Mouse (Mus musculus): ENCODE measurements around the gene Map3k14.

Gene Map3k14

DNA sequence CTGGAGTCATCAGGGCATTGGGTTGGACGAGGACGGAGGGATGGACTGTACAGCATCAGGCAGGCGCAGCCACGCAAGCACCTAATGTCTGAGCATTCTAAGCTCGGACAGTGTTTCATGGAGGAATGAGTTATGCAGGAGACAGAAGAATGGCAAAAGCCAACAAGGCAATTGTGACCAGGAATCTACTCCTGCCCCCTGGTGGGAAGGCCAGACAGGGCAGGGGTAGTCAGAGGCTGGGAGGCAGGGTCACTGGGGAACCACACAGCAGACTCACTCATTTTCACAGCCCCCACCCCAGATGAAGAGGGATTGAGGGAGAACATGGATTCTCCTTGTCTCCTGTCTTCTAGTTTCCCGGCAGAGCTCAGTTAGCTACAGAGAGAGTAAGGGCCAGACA lies 4.7 kb upstream of the Map3k14 start:
- no peak for DNase-seq (ENCODE audit: low spot score in 2 of 2)

DNA sequence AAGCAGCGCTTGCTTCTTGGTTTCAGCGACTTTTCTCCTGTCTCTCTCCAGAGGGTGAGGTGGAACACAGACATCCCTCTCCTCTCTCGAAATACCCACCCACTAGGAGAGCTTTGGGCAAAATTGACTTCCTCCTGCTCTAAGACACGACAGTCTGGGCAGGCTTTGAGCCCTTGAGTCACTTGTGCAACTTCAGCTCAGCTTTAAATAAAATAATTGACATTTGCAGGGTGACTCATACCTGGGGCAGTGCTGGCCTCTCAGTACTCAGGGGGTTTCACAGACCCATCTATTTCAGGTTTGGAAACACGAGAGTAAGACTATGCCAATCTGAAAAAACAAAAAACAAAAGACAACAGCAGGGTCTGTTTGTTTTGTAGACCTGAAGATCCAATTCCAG lies 2.2 kb upstream of the Map3k14 start:
- no peak for DNase-seq (ENCODE audit: low spot score in 2 of 2)

DNA sequence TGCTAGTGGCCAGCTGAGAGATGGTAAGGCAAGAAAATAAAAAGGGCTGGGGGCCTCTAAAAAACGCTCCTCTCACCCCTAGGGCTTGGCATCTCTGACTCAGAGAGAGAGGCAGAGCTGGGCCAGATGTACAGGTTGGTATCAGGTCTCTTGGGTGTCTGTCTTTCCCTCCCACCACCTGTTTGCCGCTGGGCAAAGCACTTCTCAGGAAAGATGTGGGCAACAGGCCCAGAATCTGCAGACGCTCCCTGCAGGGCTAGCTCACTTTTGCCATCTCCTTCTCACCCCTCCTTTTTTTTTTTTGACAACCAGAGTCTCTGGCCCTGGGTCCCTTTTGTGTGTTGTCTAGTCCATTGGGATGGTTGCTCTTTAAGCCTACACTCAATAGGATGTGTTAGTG lies 1.6 kb upstream of the Map3k14 start:
- DNase-seq (ENCODE audit: low spot score in 2 of 2), result no peak

DNA sequence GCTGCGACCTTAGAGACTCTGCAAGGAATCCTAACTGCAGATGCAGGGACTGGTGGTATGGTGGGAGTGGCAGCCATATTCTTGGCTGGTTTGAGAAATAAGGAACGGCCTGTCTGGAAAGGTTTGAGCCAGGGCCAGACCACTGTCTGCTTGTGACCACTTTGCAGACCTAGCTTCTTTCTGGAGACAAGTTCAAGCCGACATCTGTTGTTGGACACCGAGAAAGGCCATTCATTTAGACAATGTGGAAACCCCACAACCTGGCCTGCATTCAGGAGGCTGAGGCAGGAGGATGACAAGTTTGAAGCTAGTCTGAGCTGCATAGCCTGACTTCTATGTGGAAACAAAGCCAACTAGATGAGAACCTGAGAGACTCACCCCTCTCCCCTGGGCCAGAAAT lies 1.1 kb upstream of the Map3k14 start:
- no peak for DNase-seq (ENCODE audit: low spot score in 2 of 2)

DNA sequence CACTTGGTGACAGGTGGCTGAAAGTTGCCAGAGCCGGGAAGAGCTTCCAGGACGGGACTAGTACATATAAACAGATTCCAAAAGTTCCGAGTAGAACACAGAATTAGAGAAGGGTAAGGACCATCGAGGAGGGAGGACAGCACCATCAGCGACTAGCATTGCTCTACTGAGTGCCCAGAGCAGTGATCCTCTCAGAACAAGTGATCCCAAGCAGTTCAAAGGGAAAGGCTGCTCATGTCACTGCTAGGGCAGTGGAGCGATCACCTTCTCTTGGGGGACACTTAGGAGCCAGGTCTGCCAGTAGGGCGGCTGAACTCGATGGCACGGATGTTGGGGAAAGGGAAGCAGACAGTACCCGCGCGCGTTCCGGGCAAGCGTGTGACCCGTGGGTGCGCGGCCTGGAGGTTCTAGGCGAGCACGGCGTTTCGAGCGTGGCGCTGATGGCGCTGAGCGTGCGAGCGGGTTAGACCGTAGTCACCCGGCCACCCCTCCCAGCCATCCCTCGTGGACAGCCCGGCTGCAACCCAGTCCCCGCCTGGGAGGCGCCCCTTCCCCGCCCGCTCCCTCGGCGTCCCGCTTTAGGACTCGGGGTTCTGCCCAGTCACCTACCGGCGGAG lies 435 bp downstream of the Map3k14 start:
- DNase-seq (ENCODE audit: low spot score in 2 of 2), result peak in 1 of 2 experiments; percentile 35

DNA sequence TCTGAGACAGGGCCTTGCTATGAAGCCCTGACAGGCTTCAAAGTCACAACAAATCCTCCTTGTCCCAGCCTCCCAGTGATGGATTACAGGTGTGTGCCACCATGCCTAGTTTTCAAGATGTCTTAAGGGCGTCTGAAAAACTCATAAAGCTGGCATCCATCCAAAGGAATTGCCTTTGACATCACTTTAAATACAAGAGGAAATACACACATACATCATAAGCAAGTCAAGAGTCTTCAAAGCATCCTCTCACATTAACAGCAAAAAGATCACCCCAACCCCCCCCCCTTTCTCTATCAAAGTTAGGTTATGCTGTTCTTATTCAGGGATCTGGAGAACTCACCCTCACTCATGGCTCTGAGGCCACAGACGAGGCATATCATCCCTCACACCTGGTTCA lies 1.4 kb downstream of the Map3k14 start:
- DNase-seq (ENCODE audit: low spot score in 2 of 2), result no peak

DNA sequence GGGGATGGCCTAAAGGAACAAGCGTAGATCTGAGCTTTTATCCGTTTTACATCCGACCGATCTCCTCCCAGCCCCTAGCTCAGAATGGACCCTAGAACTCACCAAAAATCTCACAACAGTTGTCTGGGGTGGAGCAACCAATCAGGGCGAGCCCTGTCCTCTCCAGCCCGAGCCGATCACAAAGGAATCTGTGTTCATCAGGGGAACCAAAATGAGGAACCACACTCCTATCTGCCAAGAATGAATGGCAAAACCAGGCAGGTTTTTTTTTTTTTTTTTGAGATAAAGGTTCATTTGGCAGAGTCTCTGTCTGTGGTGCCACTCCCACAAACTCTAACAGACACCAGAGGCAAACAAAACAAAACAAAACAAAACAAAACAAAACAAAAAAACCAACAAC lies 2.1 kb downstream of the Map3k14 start:
- DNase-seq (ENCODE audit: low spot score in 2 of 2), result no peak

DNA sequence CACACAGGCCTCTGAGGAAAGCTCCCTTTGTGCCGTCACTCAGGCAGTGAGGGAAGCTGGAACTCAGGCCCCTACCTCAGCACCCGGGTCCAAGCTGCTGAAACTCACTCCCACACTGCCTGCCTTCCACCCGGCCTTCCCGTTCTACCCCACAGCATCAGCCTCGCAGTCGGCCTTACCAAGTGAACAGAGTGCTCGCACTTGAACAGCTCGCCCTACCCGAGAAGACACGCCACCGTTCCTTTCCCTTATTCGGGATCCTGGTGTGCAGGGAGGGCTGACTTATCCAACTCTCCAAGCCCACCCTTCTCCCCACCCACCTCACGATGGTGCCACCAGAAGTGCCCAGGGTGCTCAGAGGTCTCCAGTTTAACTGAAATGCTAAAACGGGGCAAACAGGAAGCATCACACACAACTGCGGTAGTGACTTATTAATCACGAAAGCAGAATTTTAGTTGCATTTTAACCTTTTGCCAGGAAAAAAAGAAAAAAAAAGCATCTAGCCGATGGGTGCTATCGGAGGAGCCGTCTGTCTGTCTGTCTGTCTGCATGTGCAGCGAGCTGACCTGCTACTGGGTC lies 2.8 kb downstream of the Map3k14 start:
- DNase-seq (ENCODE audit: low spot score in 2 of 2), result no peak

DNA sequence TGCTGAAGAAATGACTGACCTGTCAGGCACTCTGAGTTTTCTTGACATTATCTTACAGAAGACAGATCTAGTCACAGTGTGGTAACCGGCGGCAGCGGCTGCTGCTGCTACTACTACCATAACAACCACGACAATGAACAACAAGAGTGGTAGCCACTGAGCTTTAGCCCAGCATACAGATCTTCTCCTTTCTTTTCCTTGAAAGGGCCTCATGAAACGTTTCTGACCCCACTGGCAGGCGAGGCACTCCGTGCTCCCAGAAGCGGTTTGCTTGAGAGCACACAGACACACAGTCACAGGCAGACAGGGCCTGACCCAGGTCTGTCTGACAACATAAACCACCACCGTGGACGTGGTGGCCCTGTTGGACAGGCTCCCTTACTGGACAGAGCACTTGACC lies 3.7 kb downstream of the Map3k14 start:
- no peak for DNase-seq (ENCODE audit: low spot score in 2 of 2)

DNA sequence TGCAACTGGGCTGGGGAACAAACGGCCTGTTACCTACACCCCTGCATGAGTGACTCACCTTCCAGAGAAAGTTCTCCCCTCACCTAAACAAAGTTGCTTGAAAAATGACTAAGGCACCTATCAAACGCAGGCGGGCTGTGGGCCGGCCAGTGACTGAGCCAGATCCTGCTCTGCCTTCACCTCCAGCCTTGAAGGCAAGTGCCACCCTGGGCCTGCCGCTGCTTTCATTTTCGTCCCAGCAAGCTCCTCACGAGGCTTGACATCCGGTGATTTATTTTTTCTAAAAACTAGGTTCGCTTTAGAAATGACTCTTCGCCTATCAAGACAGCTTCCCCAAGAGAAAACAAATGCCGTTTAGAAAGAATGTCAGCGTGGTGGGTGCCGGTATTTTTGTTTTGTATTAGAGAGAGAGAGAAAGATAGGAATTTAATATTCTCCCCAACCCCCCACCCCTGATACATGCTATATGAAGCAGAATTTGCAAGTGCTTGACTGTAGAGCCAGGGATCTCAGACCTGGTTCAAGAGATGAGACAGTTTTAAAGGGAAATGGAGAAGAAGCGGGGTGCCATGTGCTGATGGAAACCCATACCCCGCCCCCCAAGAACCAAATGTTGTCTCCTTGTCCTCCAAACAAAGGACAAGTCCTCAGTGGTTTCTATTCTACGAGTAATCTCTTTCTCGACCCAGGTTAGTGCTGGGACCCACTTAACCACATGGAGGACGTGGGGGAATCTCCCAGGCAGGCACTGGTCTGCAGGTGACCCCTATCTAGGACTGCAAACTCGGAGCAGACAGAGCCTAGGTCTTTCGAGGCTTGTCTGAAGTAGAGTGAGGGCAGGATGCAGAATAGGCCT lies 4.6 kb downstream of the Map3k14 start:
- DNase-seq (ENCODE audit: low spot score in 2 of 2), result no peak

DNA sequence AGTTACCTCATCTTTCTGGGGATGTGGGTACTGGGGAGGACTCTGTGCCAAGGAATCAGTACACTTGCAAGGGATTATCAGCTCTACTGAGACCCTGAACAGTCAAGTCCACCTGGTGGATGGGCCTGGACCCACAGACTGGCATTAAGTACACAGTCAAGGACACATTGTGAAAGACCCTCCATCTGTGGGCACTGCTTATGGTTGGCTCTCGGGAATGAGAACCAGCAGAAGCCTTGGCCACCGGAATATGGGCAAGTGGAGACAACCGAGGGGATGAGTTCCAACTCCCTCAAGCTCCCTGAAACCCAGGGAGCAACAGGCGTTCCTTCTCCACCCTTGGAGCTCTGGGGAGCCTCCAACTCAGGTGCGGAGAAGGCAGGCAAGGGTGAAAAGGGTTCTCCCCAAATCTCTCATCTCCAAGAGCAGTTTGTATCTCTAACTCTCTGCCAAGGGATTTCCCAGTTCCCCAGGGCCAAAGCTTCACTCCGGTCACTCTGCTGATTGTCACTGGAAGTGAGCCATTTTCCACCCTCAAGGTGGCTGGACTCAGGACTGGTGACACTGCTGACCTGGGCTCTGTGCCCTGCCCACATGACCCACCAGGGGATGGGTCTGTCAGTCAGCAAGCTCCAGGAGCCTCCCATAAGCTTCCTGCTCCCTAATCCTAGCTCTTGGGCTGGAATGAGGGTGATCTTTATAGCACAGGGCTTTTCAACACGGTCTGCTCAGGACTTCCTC lies 5.4 kb downstream of the Map3k14 start:
- DNase-seq (ENCODE audit: low spot score in 2 of 2), result no peak

DNA sequence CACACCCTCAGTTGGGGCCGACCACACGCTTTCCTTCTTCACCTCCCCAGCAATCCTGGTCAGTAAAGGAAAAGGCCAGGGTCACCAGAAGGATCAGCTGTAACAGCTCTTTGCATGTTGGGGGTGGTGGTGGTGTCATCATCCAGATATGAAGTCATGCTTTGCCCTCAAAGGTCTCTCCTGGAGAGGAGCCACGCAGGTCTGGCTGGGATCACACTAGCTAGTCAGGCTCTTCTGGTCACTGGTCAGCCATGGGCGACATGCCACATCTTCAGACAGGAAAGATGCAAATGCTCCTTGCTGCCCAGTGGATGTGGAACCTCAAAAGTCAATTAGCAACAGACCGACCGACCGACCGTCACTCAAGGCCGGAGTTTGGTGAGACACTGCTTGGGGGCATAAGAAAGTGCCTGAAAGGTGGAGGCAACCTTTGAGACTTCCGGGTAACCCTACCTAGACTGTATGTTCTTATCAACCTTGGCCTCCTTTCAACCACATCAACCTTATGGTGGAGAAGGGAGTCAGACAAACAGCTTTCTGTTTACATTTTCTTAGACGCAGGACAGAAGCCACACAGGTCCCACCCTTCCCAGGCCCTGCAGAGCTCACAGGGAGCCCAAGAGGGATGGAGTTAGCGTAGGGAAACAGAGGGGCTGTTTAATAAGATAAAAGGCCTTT lies 6.6 kb downstream of the Map3k14 start:
- DNase-seq (ENCODE audit: low spot score in 2 of 2), result no peak

DNA sequence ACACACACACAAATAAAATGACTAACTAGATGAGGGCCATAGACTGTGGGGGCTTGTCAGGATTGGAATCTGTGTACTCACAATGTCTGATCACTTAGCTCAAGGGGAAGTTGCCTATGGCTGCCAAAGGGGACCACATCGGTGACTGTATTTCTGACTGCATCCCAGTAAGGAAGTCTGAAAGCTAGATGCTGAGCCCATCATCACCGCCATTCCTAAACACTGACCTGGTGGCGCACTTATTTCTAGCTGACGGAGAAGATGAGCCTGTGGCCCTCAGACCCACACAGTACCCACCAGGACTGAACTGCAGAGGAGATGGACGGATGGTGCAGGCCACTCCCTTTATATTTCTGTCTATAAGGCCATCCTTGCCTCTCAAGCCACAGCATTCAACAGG lies 7.2 kb downstream of the Map3k14 start:
- DNase-seq (ENCODE audit: low spot score in 2 of 2), result no peak

DNA sequence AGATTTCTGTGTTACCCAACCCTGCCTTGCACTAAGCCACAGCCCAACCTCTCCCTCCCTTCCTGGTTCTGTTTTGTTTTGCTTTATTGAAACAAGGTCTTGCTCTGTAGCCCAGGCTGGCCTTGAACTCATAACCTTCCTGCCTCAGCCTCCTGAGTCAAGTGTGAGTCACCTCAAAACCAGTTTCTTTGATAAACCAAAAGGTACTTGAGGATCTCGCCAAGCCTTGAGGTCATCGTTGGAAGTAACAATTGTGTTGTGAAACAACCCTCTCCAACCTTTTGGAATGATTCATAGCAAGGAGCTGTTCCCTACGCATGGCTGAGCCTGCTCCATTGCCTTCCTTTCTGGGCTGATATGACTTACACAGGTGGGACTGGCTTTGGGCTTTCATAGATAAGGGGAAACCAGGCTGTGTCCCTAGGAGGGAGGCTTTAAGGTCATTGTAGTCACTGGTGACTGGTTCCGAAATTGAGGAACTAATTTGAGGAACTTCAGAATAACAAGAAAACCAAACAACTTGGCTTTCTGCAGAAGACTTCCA lies 9.3 kb downstream of the Map3k14 start:
- no peak for DNase-seq (ENCODE audit: low spot score in 2 of 2)

DNA sequence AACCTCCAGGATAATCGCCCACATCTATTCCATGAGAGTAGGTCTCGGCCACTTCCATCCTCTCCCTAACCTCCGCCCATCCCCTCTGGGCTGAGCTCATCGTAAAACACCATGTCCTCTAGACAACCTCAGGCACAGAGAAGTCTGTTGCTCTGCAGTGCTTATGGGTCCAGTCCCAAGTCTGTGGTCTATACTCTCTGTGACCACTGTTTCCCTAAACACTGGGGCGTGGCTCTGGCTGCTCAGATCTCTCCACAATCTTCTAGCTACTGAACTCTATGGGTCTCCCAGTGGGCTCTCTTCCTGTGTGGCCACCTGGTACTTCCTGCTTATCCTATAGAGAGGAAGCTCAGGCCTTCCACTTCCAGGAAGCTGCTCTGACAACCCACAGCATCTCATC lies 13.7 kb downstream of the Map3k14 start:
- no peak for DNase-seq (ENCODE audit: low spot score in 2 of 2)

DNA sequence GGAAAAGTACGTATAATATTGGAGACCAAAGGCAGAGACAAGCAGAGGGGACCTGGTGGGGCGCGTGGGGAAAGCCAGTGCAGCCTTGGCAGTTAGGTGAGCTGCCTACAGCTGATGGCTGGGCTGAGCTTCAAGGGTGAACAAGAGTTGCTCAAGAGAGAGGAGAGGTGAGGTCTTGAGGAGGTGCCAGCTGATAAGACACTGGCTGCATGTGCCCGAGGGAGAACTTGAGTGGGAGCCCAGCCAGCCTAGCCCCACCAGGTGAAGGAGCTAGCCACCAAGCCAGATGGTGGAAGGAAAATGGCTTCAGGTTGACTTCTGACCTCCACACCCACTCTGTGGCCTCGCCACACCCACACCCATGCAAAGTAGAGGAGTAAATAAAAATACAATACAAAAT lies 14.9 kb downstream of the Map3k14 start:
- no peak for DNase-seq (ENCODE audit: low spot score in 2 of 2)

DNA sequence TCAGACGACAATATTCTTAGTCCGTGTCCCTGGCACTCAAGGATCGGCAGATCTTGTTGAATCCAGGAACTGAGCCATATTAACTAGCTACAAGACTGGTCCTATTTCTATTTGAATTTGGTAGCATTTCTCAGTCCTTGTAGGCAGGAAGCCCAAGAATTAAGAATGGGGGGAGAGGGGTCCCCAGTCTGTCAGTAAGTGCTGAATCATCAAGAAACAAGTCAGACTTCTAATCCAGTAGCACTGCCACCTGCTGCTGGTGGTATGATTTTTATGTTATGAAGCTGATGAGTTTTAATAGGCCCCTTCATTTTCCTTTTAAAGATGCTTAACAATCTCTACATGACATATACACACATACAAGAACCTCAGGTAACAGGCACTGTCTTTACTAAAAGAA lies 16.9 kb downstream of the Map3k14 start:
- DNase-seq (ENCODE audit: low spot score in 2 of 2), result no peak

DNA sequence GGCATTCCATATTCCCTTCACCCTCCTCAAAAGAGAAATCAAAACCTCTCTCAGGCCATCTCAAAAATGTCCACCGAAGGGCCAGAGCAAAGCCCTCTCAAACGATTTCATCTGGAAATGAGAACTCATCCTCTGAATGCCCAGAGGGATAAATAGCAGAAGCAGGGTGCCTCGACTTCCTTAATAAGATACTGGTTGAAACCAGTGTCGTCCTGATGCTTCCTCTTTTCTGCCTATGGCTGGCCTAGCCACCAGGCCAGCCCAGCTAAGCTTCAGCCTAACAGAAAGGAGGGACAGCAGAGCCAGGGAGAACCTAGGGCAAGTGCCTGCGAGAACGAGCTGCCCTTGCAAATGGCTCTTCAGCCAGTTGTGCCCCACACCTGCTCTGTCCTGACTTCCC lies 17.8 kb downstream of the Map3k14 start:
- no peak for DNase-seq (ENCODE audit: low spot score in 2 of 2)

DNA sequence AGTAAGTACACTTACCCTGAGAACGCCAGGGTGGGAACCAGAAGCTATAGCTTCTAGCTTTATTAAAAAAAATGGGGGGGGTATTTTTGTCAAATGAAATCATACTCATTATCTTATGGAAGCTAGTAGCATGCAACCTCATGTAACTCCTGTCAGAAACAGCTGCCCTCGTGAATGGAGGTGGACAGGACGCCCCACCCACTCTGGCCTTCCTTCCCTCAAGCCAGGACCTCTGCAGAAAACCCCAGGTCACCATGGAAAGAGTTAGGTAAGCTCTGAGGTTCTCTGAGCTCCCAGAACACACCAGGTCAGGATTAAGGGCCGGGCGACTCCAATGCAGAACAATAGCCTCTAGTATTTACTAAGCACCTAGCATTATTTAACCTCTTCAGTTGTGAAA lies 18.4 kb downstream of the Map3k14 start:
- DNase-seq (ENCODE audit: low spot score in 2 of 2), result no peak

DNA sequence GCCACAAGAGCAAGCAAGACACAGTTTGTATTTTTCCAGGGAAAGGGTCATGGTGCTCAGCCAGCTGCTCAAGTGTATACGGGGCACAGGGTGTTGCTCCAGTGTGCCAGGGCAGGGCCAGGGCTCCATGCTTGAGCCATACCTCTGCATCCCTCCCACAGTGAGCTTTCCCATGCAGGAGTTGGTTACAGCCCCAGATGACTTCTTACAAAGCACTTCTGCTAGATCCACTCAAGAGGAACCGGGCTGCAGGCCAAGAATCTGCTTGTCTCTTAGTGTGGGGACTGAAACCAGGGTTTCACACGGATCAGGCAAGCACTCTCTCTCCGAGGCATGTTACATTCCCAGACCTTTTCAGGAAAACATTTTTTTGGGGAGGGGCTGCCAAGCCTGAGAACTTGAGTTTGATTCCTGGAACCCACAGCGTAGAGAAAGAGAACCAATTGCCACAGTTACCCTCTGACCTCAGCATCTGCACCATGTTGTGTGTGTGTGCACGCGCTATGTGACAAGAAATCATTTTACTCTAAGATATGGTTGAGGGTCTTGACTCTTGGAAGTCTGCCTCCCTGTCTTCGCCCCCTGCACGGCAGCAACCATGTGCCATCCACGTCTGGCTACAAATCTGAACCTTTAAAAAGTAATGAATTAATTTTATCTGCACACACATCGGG lies 19.6 kb downstream of the Map3k14 start:
- DNase-seq (ENCODE audit: low spot score in 2 of 2), result peak; percentile 45 to 66

DNA sequence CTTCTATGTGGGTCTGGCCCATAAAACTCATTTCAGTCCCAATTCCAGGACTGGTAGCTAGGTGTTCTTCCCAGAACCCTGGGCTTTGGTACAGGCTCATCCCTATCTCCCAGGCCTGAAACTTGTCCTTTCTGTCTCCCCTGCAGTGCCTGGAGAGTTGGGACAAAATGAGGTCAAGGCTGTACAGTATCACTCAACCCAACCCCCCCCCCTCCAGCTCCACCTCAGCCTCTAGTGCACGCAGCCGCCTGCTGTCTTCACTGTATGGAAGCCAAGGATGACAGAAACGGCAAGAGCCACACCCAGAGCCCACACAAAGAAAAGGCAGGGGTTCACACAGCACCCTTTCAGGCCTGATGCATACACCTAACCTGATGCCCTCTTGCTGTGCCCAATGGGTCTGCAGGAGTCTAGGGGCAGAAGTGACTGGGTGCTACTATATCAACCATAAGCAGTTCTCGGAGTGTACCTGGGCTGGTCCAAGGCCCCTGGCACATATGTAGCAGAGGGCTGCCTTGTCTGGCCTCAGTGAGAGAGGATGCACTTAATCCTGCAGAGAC lies 20.5 kb downstream of the Map3k14 start:
- DNase-seq (ENCODE audit: low spot score in 2 of 2), result no peak

Data from frontal cortex, postnatal 25 days (tissue).